Mouse (Mus musculus) testis, adult 2 months (tissue): ENCODE data around the gene Strip2.

ENCODE experiments used
- CTCF ChIP-seq: fragments of 200-500 bp; IDR thresholded peaks from 2 replicates; pipeline ENCODE4 v1.5.1; 2012; ENCODE audit warnings: low read depth, mild to moderate bottlenecking, inconsistent platforms, low read length, moderate library complexity; ENCODE audit not compliant: control insufficient read depth, insufficient read depth, insufficient replicate concordance
- POLR2A ChIP-seq: fragments of 200-500 bp; IDR thresholded peaks from 2 replicates; pipeline ENCODE4 v1.6.1; 2012; ENCODE audit warnings: low read depth, mild to moderate bottlenecking, inconsistent platforms, low read length, moderate library complexity; ENCODE audit not compliant: control insufficient read depth

GRCm38 (mm10) chr6:29901450-29901849 is 15.4 kb upstream of the Strip2 start:
- TF ChIP-seq CTCF (no peak), POLR2A (no peak)
